Mouse (Mus musculus): ENCODE data around the gene Olfr1393. TPM values are rescaled to one million over a fixed set of nuclear protein-coding genes. Genes with fewer than 3 reads are reported as not detected.

The Olfr1393 gene
- polyA plus RNA-seq, 1 experiment from 2014 or later = not detected

GRCm38 (mm10) chr11:49259296-49259695 lies 18.8 kb upstream of the Olfr1393 start:
- DNase-seq (ENCODE audit: low spot score) (no peak), ATAC-seq (replicated peaks; ENCODE audit: insufficient number of reproducible peaks, low FRiP score, low TSS enrichment, low read depth) (no peak)
- no peak overlapping the region for H3K9ac ChIP-seq (replicated peaks; ENCODE audit: low read length)
- H3K4me1 ChIP-seq (ENCODE audit: control insufficient read depth, insufficient read depth, low read length) = no peaks in the 10 kb centered on the region
- H3K36me3 ChIP-seq (replicated peaks; ENCODE audit: control insufficient read depth, insufficient read depth, low read depth, low read length) = no peaks in the 10 kb centered on the region; the same call in 1 of the 2 replicates
- no peaks in the 10 kb centered on the region for H3K27me3 ChIP-seq (ENCODE audit: control insufficient read depth, insufficient read depth, low read length)
- H3K4me3 ChIP-seq (ENCODE audit: low read depth, low read length) = no peak overlapping the region
- WGBS = 91% methylated on average over 2 of the region's 2 CpGs
- no peak overlapping the region for H3K27ac ChIP-seq (replicated peaks; ENCODE audit: low read depth, low read length)
- no peak overlapping the region for H3K4me2 ChIP-seq (ENCODE audit: low read depth, low read length)
- no peaks in the 10 kb centered on the region for H3K9me3 ChIP-seq (replicated peaks; ENCODE audit: control insufficient read depth, low read length)

GRCm38 (mm10) chr11:49259829-49260228 lies 18.3 kb upstream of the Olfr1393 start:
- H3K27ac ChIP-seq (replicated peaks; ENCODE audit: low read depth, low read length) = no peak overlapping the region
- H3K4me3 ChIP-seq (ENCODE audit: low read depth, low read length) = no peak overlapping the region
- no peaks in the 10 kb centered on the region for H3K4me1 ChIP-seq (ENCODE audit: control insufficient read depth, insufficient read depth, low read length)
- H3K27me3 ChIP-seq (ENCODE audit: control insufficient read depth, insufficient read depth, low read length) = no peaks in the 10 kb centered on the region
- no peak overlapping the region for H3K9ac ChIP-seq (replicated peaks; ENCODE audit: low read length)
- H3K9me3 ChIP-seq (replicated peaks; ENCODE audit: control insufficient read depth, low read length) = no peaks in the 10 kb centered on the region
- DNase-seq (ENCODE audit: low spot score) (no peak), ATAC-seq (replicated peaks; ENCODE audit: insufficient number of reproducible peaks, low FRiP score, low TSS enrichment, low read depth) (no peak)
- no peak overlapping the region for H3K4me2 ChIP-seq (ENCODE audit: low read depth, low read length)
- no peaks in the 10 kb centered on the region; the same call in 1 of the 2 replicates for H3K36me3 ChIP-seq (replicated peaks; ENCODE audit: control insufficient read depth, insufficient read depth, low read depth, low read length)
- WGBS = 83% methylated on average over 1 of the region's 1 CpGs

- Histone ChIP-seq H3K4me3 (ENCODE audit: low read depth, low read length) (no peak overlapping the region), H3K4me1 (ENCODE audit: control insufficient read depth, insufficient read depth, low read length) (no peaks in the 10 kb centered on the region), H3K36me3 (replicated peaks; ENCODE audit: control insufficient read depth, insufficient read depth, low read depth, low read length) (no peaks in the 10 kb centered on the region; the same call in 1 of the 2 replicates), H3K4me2 (ENCODE audit: low read depth, low read length) (no peak overlapping the region), H3K9me3 (replicated peaks; ENCODE audit: control insufficient read depth, low read length) (no peaks in the 10 kb centered on the region), H3K9ac (replicated peaks; ENCODE audit: low read length) (no peak overlapping the region), H3K27ac (replicated peaks; ENCODE audit: low read depth, low read length) (no peak overlapping the region), H3K27me3 (ENCODE audit: control insufficient read depth, insufficient read depth, low read length) (no peaks in the 10 kb centered on the region)
- no peak for ATAC-seq (replicated peaks; ENCODE audit: insufficient number of reproducible peaks, low FRiP score, low TSS enrichment, low read depth)
- DNase-seq (ENCODE audit: low spot score) = no peak
- 95% methylated on average over 20 of the region's 21 CpGs for WGBS
Measured at GRCm38 (mm10) chr11:49260598-49261312, 17.3 kb upstream of the Olfr1393 start.

- Histone ChIP-seq H3K4me1 (ENCODE audit: control insufficient read depth, insufficient read depth, low read length) (no peaks in the 10 kb centered on the region), H3K27ac (replicated peaks; ENCODE audit: low read depth, low read length) (no peak overlapping the region), H3K9ac (replicated peaks; ENCODE audit: low read length) (no peak overlapping the region), H3K9me3 (replicated peaks; ENCODE audit: control insufficient read depth, low read length) (no peaks in the 10 kb centered on the region), H3K36me3 (replicated peaks; ENCODE audit: control insufficient read depth, insufficient read depth, low read depth, low read length) (no peaks in the 10 kb centered on the region; the same call in 1 of the 2 replicates), H3K4me2 (ENCODE audit: low read depth, low read length) (no peak overlapping the region), H3K4me3 (ENCODE audit: low read depth, low read length) (no peak overlapping the region), H3K27me3 (ENCODE audit: control insufficient read depth, insufficient read depth, low read length) (no peaks in the 10 kb centered on the region)
- ATAC-seq (replicated peaks; ENCODE audit: insufficient number of reproducible peaks, low FRiP score, low TSS enrichment, low read depth) (0 out of 2 replicates have a peak, but pooled peaks have one; percentile 19), DNase-seq (ENCODE audit: low spot score) (no peak)
- 88% methylated on average over 14 of the region's 14 CpGs for WGBS
Measured at GRCm38 (mm10) chr11:49261313-49261855, 16.7 kb upstream of the Olfr1393 start.

- no peak for DNase-seq (ENCODE audit: low spot score)
Measured at GRCm38 (mm10) chr11:49262286-49262685, 15.8 kb upstream of the Olfr1393 start.

GRCm38 (mm10) chr11:49263149-49263548 lies 15.0 kb upstream of the Olfr1393 start:
- H3K4me3 ChIP-seq (ENCODE audit: low read depth, low read length) = no peak overlapping the region
- ATAC-seq (replicated peaks; ENCODE audit: insufficient number of reproducible peaks, low FRiP score, low TSS enrichment, low read depth) (no peak), DNase-seq (ENCODE audit: low spot score) (no peak)
- no peak overlapping the region for H3K27ac ChIP-seq (replicated peaks; ENCODE audit: low read depth, low read length)
- no peak overlapping the region for H3K9ac ChIP-seq (replicated peaks; ENCODE audit: low read length)
- no peaks in the 10 kb centered on the region for H3K4me1 ChIP-seq (ENCODE audit: control insufficient read depth, insufficient read depth, low read length)
- H3K4me2 ChIP-seq (ENCODE audit: low read depth, low read length) = no peak overlapping the region
- no peaks in the 10 kb centered on the region for H3K27me3 ChIP-seq (ENCODE audit: control insufficient read depth, insufficient read depth, low read length)
- no peaks in the 10 kb centered on the region for H3K9me3 ChIP-seq (replicated peaks; ENCODE audit: control insufficient read depth, low read length)
- WGBS = 96% methylated on average over 6 of the region's 6 CpGs
- H3K36me3 ChIP-seq (replicated peaks; ENCODE audit: control insufficient read depth, insufficient read depth, low read depth, low read length) = no peaks in the 10 kb centered on the region; the same call in 1 of the 2 replicates

More at GRCm38 (mm10) chr11:49262286-49262685, 15.8 kb upstream of the Olfr1393 start:
- ATAC-seq (replicated peaks; ENCODE audit: insufficient number of reproducible peaks, low FRiP score, low TSS enrichment, low read depth) = no peak
- H3K9ac ChIP-seq (replicated peaks; ENCODE audit: low read length) = no peak overlapping the region
- WGBS = 91% methylated on average over 5 of the region's 5 CpGs
- no peaks in the 10 kb centered on the region for H3K4me1 ChIP-seq (ENCODE audit: control insufficient read depth, insufficient read depth, low read length)
- no peaks in the 10 kb centered on the region; the same call in 1 of the 2 replicates for H3K36me3 ChIP-seq (replicated peaks; ENCODE audit: control insufficient read depth, insufficient read depth, low read depth, low read length)
- no peak overlapping the region for H3K4me3 ChIP-seq (ENCODE audit: low read depth, low read length)
- H3K4me2 ChIP-seq (ENCODE audit: low read depth, low read length) = no peak overlapping the region
- no peak overlapping the region for H3K27ac ChIP-seq (replicated peaks; ENCODE audit: low read depth, low read length)
- H3K9me3 ChIP-seq (replicated peaks; ENCODE audit: control insufficient read depth, low read length) = no peaks in the 10 kb centered on the region
- H3K27me3 ChIP-seq (ENCODE audit: control insufficient read depth, insufficient read depth, low read length) = no peaks in the 10 kb centered on the region

- no peaks in the 10 kb centered on the region; the same call in 1 of the 2 replicates for H3K36me3 ChIP-seq (replicated peaks; ENCODE audit: control insufficient read depth, insufficient read depth, low read depth, low read length)
- H3K27ac ChIP-seq (replicated peaks; ENCODE audit: low read depth, low read length) = no peak overlapping the region
- H3K4me2 ChIP-seq (ENCODE audit: low read depth, low read length) = no peak overlapping the region
- ATAC-seq (replicated peaks; ENCODE audit: insufficient number of reproducible peaks, low FRiP score, low TSS enrichment, low read depth) = no peak
- WGBS = 91% methylated on average over 7 of the region's 7 CpGs
- H3K9me3 ChIP-seq (replicated peaks; ENCODE audit: control insufficient read depth, low read length) = no peaks in the 10 kb centered on the region
- no peak overlapping the region for H3K4me3 ChIP-seq (ENCODE audit: low read depth, low read length)
- H3K27me3 ChIP-seq (ENCODE audit: control insufficient read depth, insufficient read depth, low read length) = no peaks in the 10 kb centered on the region
- H3K4me1 ChIP-seq (ENCODE audit: control insufficient read depth, insufficient read depth, low read length) = no peaks in the 10 kb centered on the region
- DNase-seq (ENCODE audit: low spot score) = no peak
- no peak overlapping the region for H3K9ac ChIP-seq (replicated peaks; ENCODE audit: low read length)
Measured at GRCm38 (mm10) chr11:49264081-49264480, 14.0 kb upstream of the Olfr1393 start.

- H3K4me2 ChIP-seq (ENCODE audit: low read depth, low read length) = no peak overlapping the region
- no peak for DNase-seq (ENCODE audit: low spot score)
- H3K27me3 ChIP-seq (ENCODE audit: control insufficient read depth, insufficient read depth, low read length) = no peaks in the 10 kb centered on the region
- H3K4me3 ChIP-seq (ENCODE audit: low read depth, low read length) = no peak overlapping the region
- H3K9me3 ChIP-seq (replicated peaks; ENCODE audit: control insufficient read depth, low read length) = no peaks in the 10 kb centered on the region
- no peak for ATAC-seq (replicated peaks; ENCODE audit: insufficient number of reproducible peaks, low FRiP score, low TSS enrichment, low read depth)
- no peak overlapping the region for H3K27ac ChIP-seq (replicated peaks; ENCODE audit: low read depth, low read length)
- H3K36me3 ChIP-seq (replicated peaks; ENCODE audit: control insufficient read depth, insufficient read depth, low read depth, low read length) = no peaks in the 10 kb centered on the region; the same call in 1 of the 2 replicates
- no peak overlapping the region for H3K9ac ChIP-seq (replicated peaks; ENCODE audit: low read length)
- WGBS = 76% methylated on average over 11 of the region's 11 CpGs
- no peaks in the 10 kb centered on the region for H3K4me1 ChIP-seq (ENCODE audit: control insufficient read depth, insufficient read depth, low read length)
Measured at GRCm38 (mm10) chr11:49264622-49265021, 13.5 kb upstream of the Olfr1393 start.

Measured in embryonic facial prominence, embryonic 11.5 days (tissue).